Mouse (Mus musculus) cortical plate, adult 2 months (tissue): ENCODE measurements at regions not wholly inside any gene's neighbourhood (a gene's known extent, or its start where the extent isn't known, plus 50 kb on each side); places are given as distances from the start of the nearest gene placed in this dataset.

Source experiments
- CTCF ChIP-seq: fragments of 200-500 bp; IDR thresholded peaks from 2 replicates; pipeline ENCODE4 v1.5.1; 2011; ENCODE audit warnings: mild to moderate bottlenecking, control low read depth, low read length; ENCODE audit not compliant: insufficient read depth; ENCODE audit errors: extremely low read depth
- POLR2A ChIP-seq: fragments of 200-500 bp; IDR thresholded peaks from 2 replicates; pipeline ENCODE4 v1.6.1; 2011; ENCODE audit warnings: mild to moderate bottlenecking, low read length, control low read depth; ENCODE audit not compliant: insufficient read depth; ENCODE audit errors: extremely low read depth

DNA sequence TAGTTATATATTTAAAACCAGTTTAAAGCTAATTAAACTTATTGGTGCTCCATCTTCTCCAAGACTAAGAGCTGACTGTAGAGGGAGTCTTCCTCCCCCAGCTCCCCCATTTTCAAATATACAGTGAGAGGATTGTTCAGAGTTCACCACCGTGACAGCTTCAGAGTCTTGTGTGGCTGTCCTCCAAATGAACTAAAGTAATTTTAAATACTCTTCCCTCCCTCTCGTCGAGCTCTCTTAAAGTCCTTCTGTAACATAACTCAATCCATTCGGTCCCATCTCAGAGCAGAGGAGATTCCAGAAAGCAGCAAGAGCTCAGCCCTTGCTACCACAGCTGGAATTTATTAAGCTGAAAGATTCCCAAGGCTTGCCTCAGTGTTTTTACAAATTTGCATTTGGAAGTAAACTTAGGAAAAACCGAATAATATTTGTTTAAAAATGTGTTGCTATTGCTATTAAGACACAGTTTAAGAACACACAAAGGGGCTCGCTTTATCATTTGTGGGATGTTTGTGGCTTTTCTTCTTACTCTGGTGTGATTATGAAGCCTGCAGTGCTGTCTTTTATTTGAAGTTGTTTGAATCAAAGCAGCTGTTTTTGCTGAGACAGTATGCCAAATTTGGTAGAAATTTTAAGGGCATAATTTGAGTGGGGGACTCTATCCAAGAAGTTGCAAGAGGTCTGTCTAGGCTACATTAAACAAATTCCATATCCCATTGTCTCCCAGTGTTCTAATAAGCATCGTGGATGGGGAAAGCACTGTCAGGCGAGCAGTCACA, 559.0 kb upstream of the Nrsn1 start:
- no peak for TF ChIP-seq CTCF
- no peak for TF ChIP-seq POLR2A
